Mouse (Mus musculus) frontal cortex, postnatal 25 days (tissue): ENCODE data around the gene Uts2b.
"Not testable (repeated sequence)": the region's sequence is repeated elsewhere in the genome, so short reads cannot be mapped to it uniquely, and the experiment has no call there.

Source experiments
- DNase-seq, 2 experiments: peaks; one replicate each; pipeline ENCODE4 v3.0.0; 2022; ENCODE audit warnings: low spot score in 2 of 2

Uts2b gene

GRCm38 (mm10) chr16:27375318-27375717 lies 5.3 kb upstream of the Uts2b start:
- DNase-seq = no peak

- DNase-seq = no peak
Measured at GRCm38 (mm10) chr16:27374139-27374538, 4.1 kb upstream of the Uts2b start.

GRCm38 (mm10) chr16:27370700-27371099 lies 661 bp upstream of the Uts2b start:
- no peak for DNase-seq

- DNase-seq = no peak
Measured at GRCm38 (mm10) chr16:27360059-27360458, 10.0 kb downstream of the Uts2b start.

- DNase-seq = no peak
Measured at GRCm38 (mm10) chr16:27354464-27354863, 15.6 kb downstream of the Uts2b start.

GRCm38 (mm10) chr16:27349878-27350532 lies 20.0 kb downstream of the Uts2b start:
- no peak for DNase-seq

- no peak for DNase-seq
Measured at GRCm38 (mm10) chr16:27349235-27349634, 20.8 kb downstream of the Uts2b start.

- DNase-seq = no peak
Measured at GRCm38 (mm10) chr16:27348359-27348758, 21.7 kb downstream of the Uts2b start.

- DNase-seq = no peak
Measured at GRCm38 (mm10) chr16:27347521-27347920, 22.5 kb downstream of the Uts2b start.

- no peak for DNase-seq
Measured at GRCm38 (mm10) chr16:27326463-27326862, 43.6 kb downstream of the Uts2b start.

- no peak for DNase-seq
Measured at GRCm38 (mm10) chr16:27322047-27322446, 48.0 kb downstream of the Uts2b start.

GRCm38 (mm10) chr16:27319099-27319498 lies 50.9 kb downstream of the Uts2b start:
- no peak for DNase-seq

- DNase-seq = not testable (repeated sequence)
Measured at GRCm38 (mm10) chr16:27307189-27307588, 62.9 kb downstream of the Uts2b start, which contains the start of gene Ostn. Gene Ostn (plus strand): TSS chr16:27307489.
